Mouse (Mus musculus) cerebellum, adult 11-12 months (tissue): ENCODE results near the gene Themis3.
"Not testable (repeated sequence)": the region's sequence is repeated elsewhere in the genome, so short reads cannot be mapped to it uniquely, and the experiment has no call there.

Source experiments
- DNase-seq: peaks from one replicate; pipeline ENCODE4 v3.0.0; 2022

Gene Themis3

DNA sequence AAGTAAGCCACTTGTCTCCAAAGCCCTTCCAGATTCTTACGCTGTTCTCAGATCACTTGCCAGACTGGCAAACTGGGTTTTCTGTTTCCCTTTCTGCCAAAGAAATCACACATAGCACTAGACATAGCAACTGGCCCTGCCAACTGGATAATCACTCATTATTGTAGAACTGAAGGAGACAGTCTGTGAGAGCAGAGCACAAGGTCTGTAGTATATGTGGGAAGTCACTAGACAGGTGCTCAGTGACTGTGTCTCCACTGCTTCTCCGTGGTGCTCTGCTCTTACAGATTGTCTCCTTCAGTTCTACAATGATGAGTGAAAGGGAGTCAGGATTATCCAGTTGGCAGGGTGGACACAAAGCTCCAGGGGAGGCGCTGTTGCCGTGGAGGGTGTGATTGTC, 41.7 kb downstream of the Themis3 start:
- DNase-seq, result no peak

DNA sequence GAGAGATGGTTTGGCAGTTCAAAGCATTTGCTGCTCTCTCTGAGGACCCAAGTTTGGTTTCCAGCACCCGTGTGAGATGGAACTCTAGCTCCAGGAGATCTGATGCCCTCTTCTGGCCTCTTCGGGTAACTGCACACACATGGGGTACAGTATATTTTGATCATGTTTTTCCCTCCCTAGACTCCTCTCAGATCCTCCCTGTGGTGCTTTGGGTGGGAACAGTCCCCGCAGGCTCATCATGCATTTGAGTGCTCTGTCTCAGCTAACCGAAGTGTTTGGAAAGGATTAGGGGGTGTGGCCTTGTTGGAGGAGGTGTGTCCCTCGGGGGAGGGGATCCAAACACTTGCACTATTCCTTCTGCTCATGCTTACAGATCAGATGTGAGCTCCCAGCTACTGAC, 43.9 kb downstream of the Themis3 start:
- DNase-seq, result no peak

GRCm38 (mm10) chr17:66532285-66532684, 62.1 kb downstream of the Themis3 start:
- no peak for DNase-seq

- no peak for DNase-seq
Observed at GRCm38 (mm10) chr17:66523396-66523795, 71.0 kb downstream of the Themis3 start.

- not testable (repeated sequence) for DNase-seq
Observed at GRCm38 (mm10) chr17:66522631-66523030, 71.8 kb downstream of the Themis3 start.

- DNase-seq, result peak; percentile 88
Observed at GRCm38 (mm10) chr17:66519554-66520553, 74.6 kb downstream of the Themis3 start, which contains the start of gene Rab12. Gene Rab12, minus strand, starts transcription at chr17:66519729.

- DNase-seq, result no peak
Observed at GRCm38 (mm10) chr17:66518877-66519553, 75.4 kb downstream of the Themis3 start.

GRCm38 (mm10) chr17:66516953-66517352, 77.5 kb downstream of the Themis3 start:
- no peak for DNase-seq

- DNase-seq, result no peak
Observed at GRCm38 (mm10) chr17:66514288-66514995, 80.0 kb downstream of the Themis3 start.

- DNase-seq, result no peak
Observed at GRCm38 (mm10) chr17:66512202-66512956, 82.0 kb downstream of the Themis3 start.

GRCm38 (mm10) chr17:66510221-66510683, 84.2 kb downstream of the Themis3 start:
- no peak for DNase-seq

GRCm38 (mm10) chr17:66507049-66507954, 87.1 kb downstream of the Themis3 start:
- peak; percentile 71 for DNase-seq

- DNase-seq, result peak; percentile 44
Observed at GRCm38 (mm10) chr17:66504964-66505363, 89.5 kb downstream of the Themis3 start.
